Mouse (Mus musculus) ovary, postnatal 14 days (tissue): ENCODE measurements at regions not wholly inside any gene's neighbourhood (a gene's known extent, or its start where the extent isn't known, plus 50 kb on each side); places are given as distances from the start of the nearest gene placed in this dataset.
"Not testable (repeated sequence)": the region's sequence is repeated elsewhere in the genome, so short reads cannot be mapped to it uniquely, and the experiment has no call there.

Source experiments
- DNase-seq: peaks from one replicate; pipeline ENCODE4 v3.0.0; 2022; ENCODE audit warnings: low spot score

DNA sequence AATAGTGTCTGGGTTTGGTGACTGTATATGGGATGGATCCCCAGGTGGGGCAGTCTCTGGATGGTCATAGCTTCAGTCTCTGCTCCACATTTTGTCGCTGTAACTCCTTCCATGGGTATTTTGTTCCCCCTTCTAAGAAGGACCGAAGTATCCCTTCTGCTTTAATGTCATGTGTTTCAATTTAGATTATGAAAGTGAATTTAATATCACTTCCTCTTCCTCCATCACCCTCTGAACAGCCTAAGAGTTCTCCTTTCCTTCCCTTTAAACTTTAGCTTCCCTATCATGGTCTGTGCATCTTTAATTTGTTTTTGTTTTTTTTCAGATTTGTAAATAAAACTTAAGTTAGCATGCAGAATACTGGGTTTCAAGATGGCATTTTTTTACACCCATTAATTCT, 211.0 kb upstream of the Phyhipl start:
- DNase-seq, result no peak

DNA sequence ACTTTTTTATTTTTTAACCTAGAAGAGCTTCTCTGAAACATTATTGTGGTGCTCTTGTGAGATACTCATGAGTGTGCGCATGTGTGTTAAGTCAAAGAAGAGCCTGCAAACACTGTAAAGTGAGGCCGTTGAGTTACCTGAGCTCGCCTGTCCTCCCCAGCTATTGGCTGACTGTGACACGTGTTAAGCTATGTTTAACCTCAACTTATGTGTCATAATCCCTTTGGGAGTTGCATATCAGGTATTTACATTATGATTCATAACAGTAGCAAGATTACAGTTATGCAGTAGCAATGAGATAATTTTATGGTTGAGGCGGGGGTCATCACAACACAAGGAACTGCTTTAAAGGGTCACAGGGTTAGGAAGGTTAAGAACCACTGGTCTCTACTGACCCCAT, 208.9 kb upstream of the Phyhipl start:
- no peak for DNase-seq

DNA sequence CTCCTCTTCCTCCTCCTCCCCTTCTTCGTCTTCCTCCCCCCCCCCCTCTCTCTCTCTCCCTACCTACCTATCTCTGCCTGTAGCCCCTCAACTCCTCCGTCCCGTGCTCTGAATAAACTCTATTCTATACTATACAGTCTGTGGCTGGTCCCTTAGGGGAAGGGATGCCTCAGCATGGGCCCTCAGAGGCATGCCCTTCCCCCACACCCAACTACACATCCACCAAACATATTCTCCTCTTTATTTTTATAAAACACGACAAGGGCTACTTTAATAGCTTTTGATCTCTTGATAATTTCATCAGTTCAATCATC, 206.2 kb upstream of the Phyhipl start:
- no peak for DNase-seq

DNA sequence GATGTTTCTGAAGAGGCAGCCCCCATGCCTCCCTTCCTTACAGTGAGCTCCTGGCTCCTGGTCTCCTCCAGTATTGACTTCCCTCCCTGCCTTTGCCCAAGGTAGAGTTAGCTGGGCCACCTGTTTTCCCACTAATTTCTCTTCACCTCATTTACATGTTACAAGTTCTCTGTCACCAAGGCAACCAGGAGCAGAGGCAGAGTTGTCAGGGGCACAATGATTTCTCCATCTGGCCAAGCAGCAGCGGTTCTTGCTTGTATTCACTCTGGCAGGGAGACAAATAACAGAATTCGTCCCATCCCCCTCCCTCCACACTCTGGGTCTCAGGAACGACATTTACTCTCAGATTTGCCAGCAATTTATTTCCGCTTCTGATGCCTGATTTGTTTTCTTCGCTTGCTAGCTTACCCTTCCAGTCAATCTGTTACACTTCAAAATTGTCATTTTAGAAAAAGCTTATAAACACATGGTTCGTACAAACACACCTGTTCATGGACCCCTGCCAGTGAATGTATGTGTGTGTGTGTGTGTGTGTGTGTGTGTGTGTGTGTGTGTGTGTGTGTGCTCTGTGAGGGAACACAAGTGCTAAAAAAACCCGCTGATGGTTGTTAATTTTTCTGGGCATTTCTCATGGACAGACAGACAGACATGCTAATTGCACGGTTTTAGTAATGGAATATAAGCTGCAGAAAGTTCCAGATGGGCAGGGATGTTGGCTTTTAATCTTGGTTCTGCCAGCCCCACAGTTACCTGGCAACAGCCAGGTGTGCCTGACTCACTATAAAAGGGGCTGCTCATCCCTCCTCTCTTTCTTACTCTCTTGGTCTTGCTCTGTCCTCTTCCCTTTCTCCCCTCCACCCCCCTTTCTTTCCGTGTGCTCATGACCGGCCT, 205.6 kb upstream of the Phyhipl start:
- no peak for DNase-seq

DNA sequence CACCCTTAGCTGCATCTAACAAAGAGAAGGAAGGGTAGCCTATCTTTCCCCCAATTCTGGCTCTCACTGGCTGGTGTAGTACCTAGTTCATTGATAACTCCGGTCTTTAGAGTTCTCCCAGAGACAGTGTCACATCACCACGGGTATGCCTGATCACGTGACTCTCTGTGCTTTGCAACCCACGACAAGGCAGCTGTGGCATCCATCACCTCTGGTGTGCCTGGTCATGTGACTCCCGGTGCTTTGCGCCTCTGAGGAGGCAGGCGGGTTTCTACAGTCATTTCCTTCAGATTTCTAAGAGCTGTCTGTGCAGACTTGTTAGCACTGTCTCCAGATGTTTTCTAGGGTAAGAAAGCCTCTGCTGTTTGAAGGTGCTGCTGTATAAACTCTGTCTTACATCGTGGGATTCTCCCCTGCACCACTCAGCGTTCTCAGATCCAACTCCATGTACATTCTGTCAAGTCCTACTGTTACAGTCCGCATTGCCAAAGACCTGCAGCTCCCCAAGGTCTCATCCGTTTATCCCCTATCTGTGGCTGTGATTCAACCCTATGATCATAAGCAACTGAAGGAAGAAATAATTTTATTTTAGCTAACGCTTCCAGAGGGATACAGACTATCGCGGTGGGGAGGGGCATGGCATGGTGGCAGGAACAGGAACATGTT, 201.5 kb upstream of the Phyhipl start:
- DNase-seq, result no peak

DNA sequence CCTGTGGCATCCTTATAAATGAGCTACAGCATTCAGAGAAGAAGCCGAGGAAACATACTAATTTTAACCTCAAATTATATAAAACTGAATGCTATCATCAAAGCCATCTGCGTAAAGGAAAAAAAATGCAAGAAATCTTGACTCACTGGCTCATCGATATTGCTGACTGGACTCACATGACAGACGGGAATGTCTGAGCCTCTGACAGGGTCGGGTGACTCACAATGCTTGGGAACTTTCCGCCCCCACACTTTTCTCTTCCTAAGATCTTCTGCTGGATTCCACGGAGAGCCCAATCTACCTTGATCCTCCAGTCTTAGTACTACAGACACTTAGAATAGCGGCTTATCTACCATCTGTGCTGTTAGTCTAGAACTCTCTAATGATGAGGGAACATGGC, 200.2 kb upstream of the Phyhipl start:
- DNase-seq, result no peak

DNA sequence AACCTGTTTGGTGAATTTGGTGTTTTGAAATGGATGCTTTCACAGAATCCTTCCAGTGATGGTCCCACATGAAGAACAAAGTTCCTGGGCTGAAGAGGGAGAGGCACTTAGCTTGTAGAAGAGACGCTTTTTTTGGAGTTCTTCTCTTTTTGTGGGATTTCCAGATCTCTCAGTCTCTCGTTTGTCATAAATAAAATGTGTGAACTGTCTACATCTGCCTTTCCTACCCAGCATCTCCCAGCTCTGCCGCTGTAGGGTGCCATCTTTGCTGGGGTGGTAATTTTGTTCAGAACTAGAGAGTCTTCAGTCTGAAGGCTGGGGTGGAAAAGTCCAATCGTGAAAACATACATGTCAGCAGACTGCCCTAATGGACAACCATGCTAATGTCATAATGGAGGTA, 197.8 kb upstream of the Phyhipl start:
- no peak for DNase-seq

DNA sequence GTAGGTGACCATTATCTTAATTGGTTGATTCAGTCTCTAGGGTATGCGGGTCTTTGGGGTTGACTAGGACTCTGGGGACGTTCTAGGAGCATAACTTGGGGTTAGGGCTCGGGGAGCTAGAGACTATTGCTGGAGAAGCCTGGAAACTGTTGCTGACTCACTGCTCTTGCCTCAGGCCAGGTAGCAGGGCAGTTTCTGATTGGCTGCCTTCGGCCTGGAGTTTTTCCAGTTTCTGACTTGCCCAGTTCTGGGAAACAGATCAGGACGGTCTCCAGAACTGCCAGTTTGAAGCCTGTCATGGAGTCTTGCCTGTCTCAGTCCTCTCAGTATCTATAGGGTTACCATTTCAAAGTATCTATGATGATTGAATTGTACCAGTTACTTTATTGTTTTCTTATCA, 192.4 kb upstream of the Phyhipl start:
- DNase-seq, result no peak

DNA sequence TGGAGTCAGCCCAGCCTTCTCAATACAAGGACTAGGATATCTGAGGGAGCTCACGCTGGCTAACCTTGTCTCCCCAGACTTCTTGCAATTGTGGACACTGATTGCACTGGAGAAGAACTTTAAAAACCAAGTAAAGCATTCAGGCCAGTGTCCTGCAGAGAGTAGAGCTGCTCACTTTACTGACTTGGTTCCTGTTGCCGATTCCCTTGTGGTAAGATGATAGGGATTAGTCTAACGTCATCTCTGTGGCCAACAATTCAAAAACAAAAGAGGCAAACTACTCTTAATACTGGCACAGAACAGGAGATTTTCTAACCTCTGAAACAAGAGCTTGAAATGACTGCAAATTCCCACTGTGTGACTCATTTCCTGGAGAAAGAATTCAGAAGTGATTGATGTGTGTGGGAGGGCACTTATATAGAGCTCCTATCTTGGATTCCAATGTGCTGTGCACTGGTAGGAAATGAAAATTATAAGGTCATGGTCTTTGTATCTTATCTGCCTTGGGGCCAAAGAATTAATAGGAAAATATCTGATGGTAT, 191.6 kb upstream of the Phyhipl start:
- no peak for DNase-seq

DNA sequence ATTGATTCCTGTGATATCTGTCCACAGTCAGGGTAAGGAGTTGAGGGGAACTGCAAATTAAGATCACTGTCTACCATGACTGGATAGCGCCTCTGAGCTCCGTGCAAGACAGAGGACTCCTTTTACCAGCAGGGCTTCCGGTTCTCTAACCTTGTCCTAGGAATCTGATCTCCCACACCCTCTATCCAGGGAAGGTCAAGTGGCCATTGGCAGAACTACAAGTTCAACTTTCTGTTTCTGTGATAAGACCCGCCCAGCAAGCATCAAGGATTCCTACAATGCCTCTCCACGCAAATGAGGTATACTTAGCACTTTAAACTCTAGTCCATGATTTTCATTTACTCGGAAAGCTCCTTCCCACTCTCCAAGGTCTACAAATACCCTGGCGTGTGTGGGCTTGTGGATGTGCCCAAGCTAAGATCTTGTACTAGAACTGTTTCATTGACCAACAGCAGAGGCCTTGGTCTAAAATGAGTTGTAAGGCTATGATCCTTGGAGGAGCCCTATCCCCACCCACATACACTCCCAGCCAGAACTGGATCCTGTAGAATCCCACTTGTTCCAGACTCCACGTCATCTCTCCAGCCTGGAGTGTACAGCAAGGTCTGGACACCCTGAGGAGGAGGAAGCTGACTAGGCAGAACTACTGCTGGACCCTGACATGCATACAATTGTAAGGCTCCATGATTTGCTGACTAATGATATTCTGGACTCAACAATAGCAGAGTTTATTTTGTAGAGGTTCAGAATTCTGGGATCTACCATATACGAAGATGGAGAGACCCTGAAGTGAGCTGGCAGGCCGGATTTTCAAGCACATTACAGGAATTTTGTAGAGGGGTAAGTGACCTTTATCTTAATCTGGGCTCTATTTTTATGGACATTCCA, 190.8 kb upstream of the Phyhipl start:
- DNase-seq, result no peak

DNA sequence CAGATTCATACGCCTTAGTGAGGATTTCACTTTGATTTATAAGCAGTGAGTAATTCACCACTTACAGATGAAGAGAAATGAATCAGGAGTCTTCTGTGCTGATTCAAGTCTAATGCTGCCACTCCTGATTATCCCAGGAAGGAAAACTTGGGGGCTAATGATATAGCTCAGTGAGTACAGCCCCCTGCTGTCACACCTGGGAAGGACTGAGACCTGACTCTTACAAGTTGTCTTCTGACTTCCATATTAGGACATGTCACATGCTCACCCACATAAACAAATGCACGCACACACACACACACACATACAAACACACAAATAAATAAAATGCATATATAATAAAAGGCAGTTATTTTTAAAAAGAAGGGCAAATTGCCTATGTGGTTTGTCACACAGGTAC, 188.1 kb upstream of the Phyhipl start:
- no peak for DNase-seq

DNA sequence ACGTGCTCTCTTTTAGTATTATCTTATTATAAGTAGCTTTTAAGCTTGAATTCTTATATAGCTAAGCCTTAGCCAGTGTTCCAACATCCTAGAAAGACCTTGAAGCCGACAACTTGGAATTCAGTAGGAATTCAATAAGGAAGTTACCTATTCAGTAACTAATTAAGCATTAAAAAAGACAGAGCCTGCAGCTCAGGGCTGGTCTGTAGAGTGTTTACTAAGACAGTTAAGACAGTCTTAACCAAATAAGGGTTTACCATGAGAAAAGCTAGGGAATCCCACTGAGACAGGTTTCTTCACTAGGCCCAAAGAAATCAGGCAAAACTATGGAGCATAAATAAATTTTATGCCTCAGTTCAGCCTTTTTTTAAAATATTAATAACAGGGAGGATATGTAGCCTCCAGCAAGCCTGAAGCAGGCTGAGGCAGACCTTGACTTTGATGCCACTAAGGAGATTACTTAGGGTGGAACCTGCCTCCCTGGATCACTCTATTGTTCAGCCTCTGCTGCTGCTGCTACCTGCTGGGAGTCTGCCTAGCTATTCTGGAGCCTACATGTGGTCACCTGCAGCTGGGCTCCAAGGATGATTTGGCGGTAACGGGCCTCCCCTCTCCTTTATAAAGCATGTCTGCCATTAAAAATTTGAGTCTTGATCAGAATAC, 186.5 kb upstream of the Phyhipl start:
- no peak for DNase-seq

DNA sequence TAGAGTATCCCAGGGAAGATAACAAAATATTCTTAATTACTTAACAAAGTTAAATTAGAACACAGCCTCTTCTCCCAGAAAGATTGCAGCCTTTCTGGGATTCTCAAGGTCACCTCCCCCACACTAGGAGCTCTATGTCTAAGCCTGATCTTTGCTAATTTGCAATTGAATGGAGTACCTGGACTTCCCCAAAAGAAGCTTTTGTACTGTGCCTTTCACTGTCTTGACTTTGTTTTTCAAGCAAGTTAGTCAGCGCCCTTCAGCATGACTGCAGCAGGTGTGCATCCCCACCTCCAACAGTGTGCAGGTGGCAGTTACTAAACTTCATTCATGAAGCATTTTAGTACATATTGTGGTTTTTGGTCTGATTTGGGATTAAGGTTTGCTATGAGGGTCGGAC, 185.4 kb upstream of the Phyhipl start:
- DNase-seq, result not testable (repeated sequence)

DNA sequence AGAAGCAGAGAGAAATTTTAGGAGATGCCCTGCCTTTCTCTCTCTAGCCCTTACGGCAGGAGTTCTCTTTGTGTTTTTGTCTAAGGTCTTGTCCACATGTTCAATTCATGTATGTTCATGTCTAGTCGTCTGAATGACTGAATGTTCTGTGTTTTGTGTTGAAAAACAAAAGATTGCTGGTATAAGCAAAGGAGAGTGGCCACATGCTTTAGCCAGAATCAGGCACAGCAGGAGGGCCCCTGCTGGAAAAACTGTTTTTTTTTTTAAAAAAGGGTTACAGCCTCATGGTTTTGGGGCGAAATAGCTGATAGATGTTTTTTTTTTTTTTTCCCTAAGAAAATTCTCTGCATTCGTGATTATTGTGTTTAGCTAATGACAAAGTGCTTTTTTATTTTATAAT, 182.4 kb upstream of the Phyhipl start:
- DNase-seq, result no peak

DNA sequence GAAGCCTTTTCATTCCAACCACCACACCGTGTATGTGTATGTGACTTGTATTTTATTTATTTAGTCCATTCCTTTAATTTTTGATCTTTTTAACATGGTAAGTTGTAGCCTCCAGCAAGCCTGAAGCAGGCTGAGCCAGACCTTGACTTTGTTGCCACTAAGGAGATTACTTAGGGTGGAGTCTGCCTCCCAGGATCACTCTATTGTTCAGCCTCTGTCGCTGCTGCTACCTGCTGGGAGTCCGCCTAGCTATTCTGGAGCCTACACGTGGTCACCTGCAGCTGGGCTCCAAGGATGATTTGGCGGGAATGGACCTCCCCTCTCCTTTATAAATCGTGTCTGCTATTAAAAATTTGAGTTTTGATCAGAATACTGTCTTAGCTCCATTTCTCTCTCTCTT, 181.6 kb upstream of the Phyhipl start:
- DNase-seq, result no peak

DNA sequence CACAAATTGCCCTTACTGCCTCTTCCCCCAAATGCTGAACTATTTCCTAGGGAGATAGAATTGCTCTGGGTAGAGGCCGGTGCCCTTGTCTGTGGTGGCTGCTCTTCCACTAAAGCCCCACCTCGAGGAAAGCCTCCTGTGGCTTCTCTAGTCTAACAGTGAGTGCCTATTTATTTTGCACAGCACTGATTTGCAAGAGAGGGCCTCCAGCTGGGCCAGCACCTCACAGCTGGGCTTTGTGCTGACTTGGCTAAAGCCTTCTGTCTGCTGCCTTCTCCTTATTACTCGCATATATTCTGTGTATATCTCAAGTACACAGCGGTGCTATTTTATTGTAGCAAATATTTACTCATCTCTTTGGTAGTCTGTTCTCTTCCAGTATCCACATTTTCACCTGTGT, 176.9 kb upstream of the Phyhipl start:
- no peak for DNase-seq

DNA sequence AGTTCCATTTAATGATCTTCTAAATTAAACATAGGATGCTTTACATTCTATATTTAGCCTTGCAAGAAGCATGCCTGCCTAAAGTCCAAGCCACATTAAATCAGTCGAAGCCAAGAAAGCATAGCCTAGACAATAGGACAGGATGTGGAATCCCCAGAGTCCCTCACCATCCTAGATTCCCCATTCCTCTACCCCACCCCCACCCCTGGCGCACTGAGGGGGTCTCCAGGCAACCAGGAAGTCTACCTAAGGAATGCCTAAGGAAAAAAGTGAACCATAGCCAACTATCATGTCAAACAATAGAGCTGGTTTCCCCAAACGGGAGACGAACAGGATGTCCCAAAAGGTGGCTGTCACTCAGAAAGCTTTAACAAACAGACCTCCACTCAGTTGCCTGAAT, 172.5 kb upstream of the Phyhipl start:
- DNase-seq, result no peak

DNA sequence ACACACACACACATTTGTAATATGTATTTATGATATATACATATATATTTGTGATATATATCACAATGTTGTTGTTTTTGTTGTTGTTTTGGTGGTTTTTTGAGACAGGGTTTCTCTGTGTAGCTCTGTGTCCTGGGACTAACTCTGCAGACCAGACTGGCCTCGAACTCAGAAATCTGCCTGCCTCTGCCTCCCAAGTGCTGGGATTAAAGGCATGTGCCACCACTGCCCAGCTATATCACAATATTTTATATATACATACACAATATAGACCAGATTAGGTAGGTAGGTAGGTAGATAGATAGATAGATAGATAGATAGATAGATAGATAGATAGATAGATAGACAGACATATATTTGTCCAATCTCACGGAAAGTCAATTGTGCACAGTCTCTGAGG, 171.8 kb upstream of the Phyhipl start:
- not testable (repeated sequence) for DNase-seq

DNA sequence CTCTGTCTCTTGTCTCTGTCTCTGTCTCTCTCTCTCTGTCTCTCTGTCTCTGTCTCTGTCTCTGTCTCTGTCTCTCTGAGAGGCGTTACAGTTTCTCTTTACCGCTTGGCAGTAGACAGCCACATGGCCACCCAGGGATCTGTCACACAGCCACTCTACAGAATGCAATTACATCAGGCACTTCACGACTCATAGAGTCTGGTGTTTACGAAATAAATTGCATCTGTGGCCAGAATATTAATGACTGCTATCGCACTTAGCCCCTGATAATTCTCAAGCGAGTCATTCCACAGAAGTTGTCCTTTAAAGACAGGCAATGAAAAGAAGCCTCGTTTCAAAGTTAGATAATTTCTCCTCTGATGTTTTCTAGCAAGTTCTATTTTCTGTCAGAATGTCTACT, 170.9 kb upstream of the Phyhipl start:
- no peak for DNase-seq

DNA sequence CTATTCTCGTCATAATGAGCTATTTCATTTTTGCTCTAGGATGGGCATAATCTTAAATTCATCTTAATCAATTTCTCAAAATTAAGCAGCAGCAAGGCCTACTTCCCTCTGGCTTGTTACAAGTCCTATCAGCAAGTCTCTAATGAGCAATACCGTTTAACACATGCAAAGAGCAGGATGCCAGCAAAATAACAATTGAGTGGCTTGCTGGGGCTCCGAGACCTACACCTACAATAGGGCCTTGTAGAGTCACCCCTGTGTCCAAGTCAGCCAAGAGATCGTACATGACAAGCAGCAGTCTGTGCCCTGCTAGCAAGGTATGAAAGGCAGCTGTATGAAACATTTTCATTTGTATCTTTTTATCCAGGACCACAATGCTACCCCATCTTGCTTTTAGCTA, 169.7 kb upstream of the Phyhipl start:
- DNase-seq, result no peak

DNA sequence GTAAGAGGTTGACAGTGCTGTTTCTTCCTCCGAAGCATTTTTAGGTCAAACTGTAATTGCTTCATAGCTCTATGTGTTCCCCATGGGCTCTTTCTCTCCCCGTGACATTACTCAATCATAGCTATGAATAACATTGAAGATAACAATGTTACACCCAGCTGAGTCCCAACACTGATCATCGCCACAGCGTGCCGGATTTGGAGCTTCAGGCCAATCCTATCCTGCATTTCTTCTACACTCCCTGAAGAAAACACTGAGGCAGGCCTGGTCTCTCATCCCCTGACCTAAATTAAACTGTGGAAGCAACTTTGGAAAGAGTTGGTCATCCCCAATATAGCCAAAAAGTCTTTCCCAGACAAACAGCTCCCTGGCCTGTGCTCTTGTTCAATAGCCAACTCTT, 168.7 kb upstream of the Phyhipl start:
- DNase-seq, result no peak

DNA sequence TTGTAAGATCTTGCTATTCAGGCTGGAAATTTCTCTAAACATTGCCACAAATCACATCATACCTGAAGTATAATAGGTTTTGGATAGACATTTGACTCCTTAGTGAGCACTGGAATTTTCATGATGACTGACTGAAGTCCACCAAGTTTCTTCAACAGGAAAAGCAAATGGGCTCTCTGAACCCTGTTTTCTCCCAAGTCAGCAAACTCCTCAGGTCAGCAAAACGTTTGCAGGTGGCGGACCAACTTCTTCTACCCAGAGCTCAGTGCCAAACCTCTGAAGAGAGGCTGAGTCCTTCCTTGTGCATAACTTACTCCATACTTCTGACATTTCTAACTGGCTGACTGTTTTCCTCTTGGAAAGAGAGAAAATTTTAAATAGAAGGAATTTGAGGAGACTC, 164.2 kb upstream of the Phyhipl start:
- DNase-seq, result no peak
